Mouse (Mus musculus) embryonic stem cell, embryonic (primary cell): ENCODE measurements around the gene Pde11a.

Experiments
- CTCF ChIA-PET, 4 experiments: fragments of 300-600 bp in 2 of 4; fragments of 350-600 bp in 2 of 4; sonication (Branson Sonifier 250); formaldehyde crosslinking; loops; one replicate each; lab custom pipeline; 2022; ENCODE audit warnings: inconsistent platforms in 2 of 4; lab: Charles Lee
- POLR2A ChIA-PET, 4 experiments: fragments of 300-600 bp in 2 of 4; fragments of 350-600 bp in 2 of 4; sonication (Branson Sonifier 250); formaldehyde crosslinking; loops; one replicate each; lab custom pipeline; 2022; ENCODE audit warnings: antibody characterized with exemption in 4 of 4, inconsistent platforms in 1 of 4; lab: Charles Lee

Pde11a gene

GRCm38 (mm10) chr2:76338215-76339156, at the start of gene Pde11a:
Gene Pde11a, minus strand, starts transcription at chr2:76338774.
- ChIA-PET CTCF (interaction anchor here (0.6 to 2.0 kb wide), 7 partner anchors 8 to 475 kb away, joined by 3 to 7 read pairs (median 3); partner anchors contain the start of gene Rbm45 (in 1 of the 4)), POLR2A (interaction anchor here in 3 of 4 experiments (0.5 to 1.5 kb wide), 10 partner anchors 7 to 342 kb away, joined by 3 to 5 read pairs (median 4); partner anchors contain the start of gene Cyct (in 2 of the 3))

- POLR2A ChIA-PET: interaction anchor here in 2 of 4 experiments (0.6 to 2.6 kb wide), 4 partner anchors 9 to 293 kb away, joined by 3 to 6 read pairs (median 3); partner anchors contain the start of gene Rbm45 (in 1 of the 2)
- CTCF ChIA-PET: interaction anchor here in 1 of 4 experiments (1.7 kb wide), 1 partner anchor 17 kb away, joined by 5 read pairs; the partner anchor contains the start of gene Rbm45
Measured at GRCm38 (mm10) chr2:76386531-76386930, 48.0 kb upstream of the Pde11a start.

GRCm38 (mm10) chr2:76378646-76379045, 40.1 kb upstream of the Pde11a start:
- ChIA-PET CTCF (interaction anchor here in 2 of 4 experiments (0.7 to 1.4 kb wide), 3 partner anchors 9 to 239 kb away, joined by 3 to 4 read pairs (median 3); partner anchors contain the start of gene Rbm45 (in 2 of the 2)), POLR2A (interaction anchor here in 3 of 4 experiments (0.6 to 1.7 kb wide), 9 partner anchors 9 to 390 kb away, joined by 3 to 8 read pairs (median 5); partner anchors contain the start of genes Rbm45 (in 2 of the 3) and Plekha3 (in 1 of the 3))

DNA sequence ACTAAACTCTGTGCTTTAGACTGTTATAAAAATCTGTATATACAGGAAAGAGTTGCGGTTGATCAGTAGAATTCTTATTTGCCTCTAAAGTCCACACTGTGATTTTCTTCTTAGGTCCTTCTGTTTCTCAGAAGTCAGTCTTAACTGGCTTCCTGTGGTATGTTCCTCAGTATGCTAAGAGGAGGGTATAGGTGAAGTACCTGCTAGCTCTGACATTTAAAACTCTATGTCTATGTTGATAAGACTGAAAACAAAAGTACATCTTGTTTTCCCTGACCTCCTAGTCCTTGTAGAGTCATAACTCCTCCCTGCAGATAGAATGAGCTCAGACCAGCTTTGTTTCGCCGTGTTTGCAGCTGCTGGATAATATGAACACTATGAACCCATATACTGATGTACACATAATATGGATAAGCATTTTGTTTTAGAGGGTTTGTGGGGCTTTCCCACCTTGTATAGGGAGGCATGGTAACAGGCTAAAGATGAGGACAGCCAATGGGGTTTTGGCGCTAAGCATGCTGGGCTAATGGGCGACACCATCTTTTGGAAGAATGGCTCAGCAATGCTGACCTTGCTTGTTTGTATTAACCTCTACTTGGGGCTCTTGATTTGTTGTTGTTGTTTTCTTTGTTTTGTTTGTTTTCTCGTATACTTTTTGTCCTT, 36.1 kb upstream of the Pde11a start:
- POLR2A ChIA-PET: interaction anchor here in 1 of 4 experiments (0.6 to 1.3 kb wide), 4 partner anchors 9 to 273 kb away, joined by 3 to 4 read pairs (median 3); partner anchors contain the start of gene Prkra
- CTCF ChIA-PET: interaction anchor here in 1 of 4 experiments (1.0 kb wide), 1 partner anchor 9 kb away, joined by 3 read pairs; no protein-coding TSS in a partner anchor

GRCm38 (mm10) chr2:76372244-76372643, 33.7 kb upstream of the Pde11a start:
- POLR2A ChIA-PET: interaction anchor here in 1 of 4 experiments (1.3 kb wide), 1 partner anchor 12 kb away, joined by 3 read pairs; the partner anchor contains the start of gene Cyct

GRCm38 (mm10) chr2:76370656-76370922, 32.0 kb upstream of the Pde11a start:
- CTCF ChIA-PET: interaction anchor here (0.6 to 5.3 kb wide), 12 partner anchors 9 to 487 kb away, joined by 3 to 54 read pairs (median 5); partner anchors contain the start of genes Pjvk (in 1 of the 4) and Prkra (in 1 of the 4)
- POLR2A ChIA-PET: interaction anchor here in 3 of 4 experiments (1.0 to 3.0 kb wide), 16 partner anchors 8 to 278 kb away, joined by 3 to 15 read pairs (median 7); partner anchors contain the start of genes Cyct (in 3 of the 3), Pjvk (in 3 of the 3), Prkra (in 3 of the 3) and Osbpl6 (in 1 of the 3)

More at GRCm38 (mm10) chr2:76372244-76372643, 33.7 kb upstream of the Pde11a start:
- CTCF ChIA-PET: interaction anchor here in 2 of 4 experiments (0.6 to 1.4 kb wide), 2 partner anchors 13 to 257 kb away, joined by 3 read pairs; no protein-coding TSS in a partner anchor

DNA sequence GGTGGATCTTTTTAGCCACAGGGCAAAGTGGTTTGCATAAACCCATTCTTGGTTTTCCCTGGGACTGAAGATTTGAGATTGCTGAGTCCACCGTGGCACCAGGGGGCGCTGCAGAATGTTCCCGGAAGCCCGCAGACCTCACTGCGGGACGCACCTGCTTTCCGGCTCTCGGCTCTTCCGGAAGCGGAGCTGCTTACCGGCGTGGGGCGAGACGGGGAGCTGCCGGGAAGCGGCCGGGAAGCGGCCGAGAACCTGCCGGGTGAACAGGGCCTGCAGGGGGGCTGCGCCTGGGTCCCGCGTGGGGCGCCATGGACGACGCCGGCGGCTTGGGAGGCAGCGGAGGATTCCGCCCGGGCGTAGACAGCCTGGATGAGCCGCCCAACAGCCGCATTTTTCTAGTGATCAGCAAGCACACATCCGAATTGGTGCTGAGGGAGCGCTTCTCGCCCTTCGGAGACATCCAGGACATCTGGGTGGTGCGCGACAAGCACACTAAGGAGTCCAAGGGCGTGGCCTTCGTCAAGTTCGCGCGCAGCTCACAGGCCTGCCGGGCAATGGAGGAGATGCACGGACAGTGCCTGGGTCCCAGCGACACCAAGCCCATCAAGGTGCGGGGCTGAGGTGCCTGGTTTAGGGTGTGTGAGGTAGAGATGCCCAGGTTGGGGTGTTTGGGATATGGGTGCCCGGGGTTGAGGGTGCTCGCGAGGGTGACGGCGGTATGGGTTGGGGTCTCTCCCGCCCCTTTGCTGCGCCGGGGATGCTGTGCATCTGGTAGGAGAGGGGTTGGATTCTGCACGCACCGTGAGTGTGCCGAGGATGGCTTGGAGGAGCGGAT, 31.5 kb upstream of the Pde11a start, which contains the start of gene Rbm45:
TSS of gene Rbm45 (plus strand) at position 164 of the 835 bp plus-strand sequence.
- ChIA-PET POLR2A (interaction anchor here in 3 of 4 experiments (0.5 to 3.0 kb wide), 22 partner anchors 9 to 525 kb away, joined by 3 to 15 read pairs (median 5); partner anchors contain the start of genes Cyct (in 3 of the 3), Pjvk (in 3 of the 3), Prkra (in 3 of the 3) and Osbpl6 (in 1 of the 3)), CTCF (interaction anchor here (0.6 to 5.3 kb wide), 23 partner anchors 8 to 304 kb away, joined by 3 to 54 read pairs (median 4); partner anchors contain the start of genes Prkra (in 2 of the 4), Cyct (in 1 of the 4), Pde11a (in 1 of the 4) and Pjvk (in 1 of the 4))

DNA sequence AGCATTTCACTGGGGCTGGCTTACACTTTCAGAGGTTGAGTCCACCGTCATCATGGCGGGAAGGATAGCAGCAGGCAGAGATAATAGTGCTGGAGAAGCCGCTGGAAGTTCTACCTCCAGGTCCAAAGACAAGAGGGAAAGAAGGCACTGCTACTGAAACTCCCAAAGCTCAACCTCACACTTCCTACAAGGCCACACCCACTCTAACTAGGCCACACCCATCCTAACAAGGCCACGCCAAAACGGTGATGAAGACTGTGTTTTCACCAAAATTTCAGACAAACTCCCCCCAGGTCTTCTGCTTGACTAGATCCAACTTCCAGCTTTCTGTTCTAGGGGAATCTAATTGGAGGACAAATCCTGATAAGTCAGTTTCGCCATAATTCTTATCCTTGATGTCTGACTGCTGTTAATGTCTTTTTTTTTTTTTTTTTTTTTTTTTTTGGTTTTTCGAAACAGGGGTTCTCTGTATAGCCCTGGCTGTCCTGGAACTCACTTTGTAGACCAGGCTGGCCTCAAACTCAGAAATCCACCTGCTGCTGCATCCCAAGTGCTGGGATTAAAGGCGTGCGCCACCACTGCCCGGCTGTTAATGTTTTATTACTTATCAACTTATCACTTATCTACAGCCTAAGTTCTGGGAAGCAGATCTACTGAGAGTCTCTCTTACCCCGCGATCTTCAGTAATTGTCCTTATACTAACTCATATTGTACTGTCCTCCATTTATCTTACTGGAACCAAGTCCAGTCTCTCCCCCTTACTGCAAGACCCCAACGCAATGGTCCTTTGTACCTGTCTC, 30.5 kb upstream of the Pde11a start:
- POLR2A ChIA-PET: interaction anchor here in 3 of 4 experiments (0.6 to 3.0 kb wide), 16 partner anchors 9 to 944 kb away, joined by 3 to 15 read pairs (median 5); partner anchors contain the start of genes Cyct (in 2 of the 3), Osbpl6 (in 1 of the 3), Pjvk (in 1 of the 3) and Prkra (in 1 of the 3)
- CTCF ChIA-PET: interaction anchor here (0.6 to 5.3 kb wide), 17 partner anchors 9 to 339 kb away, joined by 3 to 54 read pairs (median 4); partner anchors contain the start of genes Pde11a (in 1 of the 4) and Pjvk (in 1 of the 4)

- POLR2A ChIA-PET: interaction anchor here in 3 of 4 experiments (0.8 to 1.5 kb wide), 6 partner anchors 9 to 295 kb away, joined by 3 to 5 read pairs (median 3); no protein-coding TSS in a partner anchor
- CTCF ChIA-PET: interaction anchor here (0.6 to 5.3 kb wide), 22 partner anchors 15 to 709 kb away, joined by 3 to 54 read pairs (median 4); partner anchors contain the start of genes Pjvk (in 2 of the 4) and Prkra (in 2 of the 4)
Measured at GRCm38 (mm10) chr2:76367188-76367922, 28.8 kb upstream of the Pde11a start.

DNA sequence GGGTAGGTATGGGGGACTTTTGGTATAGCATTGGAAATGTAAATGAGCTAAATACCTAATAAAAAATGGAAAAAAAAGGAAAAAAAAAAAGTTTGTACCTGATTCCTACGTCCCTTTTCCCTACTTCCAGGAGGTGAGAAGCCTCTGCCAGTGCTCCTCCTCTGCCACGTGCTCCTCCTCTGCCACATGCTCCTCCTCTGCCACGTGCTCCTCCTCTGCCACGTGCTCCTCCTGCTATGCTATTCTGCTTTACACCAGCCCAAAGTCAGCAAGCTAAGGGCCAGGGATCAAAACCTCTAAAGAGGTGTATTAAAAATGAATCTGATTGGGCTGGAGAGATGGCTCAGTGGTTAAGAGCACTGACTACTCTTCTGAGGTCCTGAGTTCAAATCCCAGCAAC, 27.2 kb upstream of the Pde11a start:
- ChIA-PET POLR2A (no interaction called here), CTCF (interaction anchor here in 2 of 4 experiments (0.7 to 5.3 kb wide), 4 partner anchors 251 to 543 kb away, joined by 4 to 54 read pairs (median 19); no protein-coding TSS in a partner anchor)

- POLR2A ChIA-PET: interaction anchor here in 3 of 4 experiments (0.5 to 2.2 kb wide), 8 partner anchors 9 to 285 kb away, joined by 3 to 5 read pairs (median 4); partner anchors contain the start of genes Pde11a (in 1 of the 3) and Prkra (in 1 of the 3)
- CTCF ChIA-PET: interaction anchor here (0.5 to 3.9 kb wide), 31 partner anchors 8 to 758 kb away, joined by 3 to 38 read pairs (median 4); partner anchors contain the start of genes Pde11a (in 1 of the 4), Pjvk (in 1 of the 4), Prkra (in 1 of the 4) and Rbm45 (in 1 of the 4)
Measured at GRCm38 (mm10) chr2:76362111-76362510, 23.5 kb upstream of the Pde11a start.

DNA sequence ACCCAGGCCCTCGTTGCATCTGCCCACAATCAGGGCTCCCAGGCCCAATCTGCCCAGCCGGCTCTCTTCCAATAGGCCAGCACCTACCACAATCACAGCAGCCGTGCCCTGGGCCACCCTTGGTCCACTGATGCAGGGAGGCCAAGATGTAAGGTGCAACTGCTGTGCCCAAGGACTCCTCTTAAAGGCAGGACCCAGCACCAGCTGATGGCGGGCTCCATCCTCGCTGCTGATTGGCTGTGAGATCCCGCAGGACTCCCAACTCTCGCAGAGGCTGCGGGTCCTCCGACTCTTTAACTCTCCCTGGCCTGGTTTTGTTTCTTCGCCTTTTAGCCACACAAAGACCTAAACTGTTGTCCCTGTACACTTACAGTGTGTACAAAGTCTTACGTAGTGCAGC, 21.7 kb upstream of the Pde11a start, which contains the start of gene Cyct:
TSS of gene Cyct (minus strand) at position 225 of the 400 bp plus-strand sequence.
- ChIA-PET POLR2A (interaction anchor here in 3 of 4 experiments (0.6 to 3.8 kb wide), 16 partner anchors 9 to 453 kb away, joined by 3 to 15 read pairs (median 4); partner anchors contain the start of genes Rbm45 (in 3 of the 3), Pde11a (in 2 of the 3), Pjvk (in 1 of the 3) and Prkra (in 1 of the 3)), CTCF (interaction anchor here in 2 of 4 experiments (1.0 to 3.9 kb wide), 5 partner anchors 10 to 395 kb away, joined by 3 to 38 read pairs (median 4); partner anchors contain the start of gene Rbm45 (in 1 of the 2))

DNA sequence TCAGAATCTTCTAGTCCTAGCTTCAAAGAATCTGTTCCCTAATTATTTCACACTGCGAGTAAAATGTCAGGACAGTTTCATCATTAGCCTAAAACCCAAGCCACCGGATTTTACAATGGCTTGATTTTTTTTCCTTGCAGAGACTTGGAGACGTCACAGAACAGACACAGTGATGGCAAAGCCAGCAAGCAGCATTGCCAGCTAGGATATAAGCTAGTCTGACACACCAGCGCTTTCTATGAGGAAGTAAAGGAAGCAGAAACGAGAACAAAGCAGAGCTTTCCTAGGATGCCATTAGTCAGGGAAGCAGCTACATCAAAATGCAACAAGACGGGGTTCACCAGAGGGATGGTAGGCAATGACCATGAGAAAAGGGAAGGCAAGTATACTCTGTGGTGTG, 9.3 kb upstream of the Pde11a start:
- ChIA-PET POLR2A (interaction anchor here in 2 of 4 experiments (0.6 to 1.6 kb wide), 2 partner anchors 9 to 12 kb away, joined by 3 to 5 read pairs; partner anchors contain the start of gene Cyct (in 1 of the 2)), CTCF (interaction anchor here in 2 of 4 experiments (0.6 to 1.3 kb wide), 2 partner anchors 120 to 285 kb away, joined by 3 read pairs; no protein-coding TSS in a partner anchor)

- CTCF ChIA-PET: interaction anchor here in 1 of 4 experiments (0.6 kb wide), 1 partner anchor 630 kb away, joined by 4 read pairs; no protein-coding TSS in a partner anchor
- POLR2A ChIA-PET: interaction anchor here in 1 of 4 experiments (0.7 kb wide), 1 partner anchor 47 kb away, joined by 3 read pairs; no protein-coding TSS in a partner anchor
Measured at GRCm38 (mm10) chr2:76342146-76342545, 3.6 kb upstream of the Pde11a start.
